Mouse (Mus musculus) stomach, embryonic 16.5 days (tissue): ENCODE results near the gene Ankrd24. TPM values are rescaled to one million over a fixed set of nuclear protein-coding genes. Genes with fewer than 3 reads are reported as not detected.
"Not testable (repeated sequence)": the region's sequence is repeated elsewhere in the genome, so short reads cannot be mapped to it uniquely, and the experiment has no call there.

Experiments used
- ATAC-seq: fragments of 200-750 bp; cut with Nextera tagmentation; 2 replicates; pipeline ENCODE4 v1.8.0; 2017; ENCODE audit warnings: moderate number of reproducible peaks, moderate TSS enrichment; ENCODE audit not compliant: insufficient read depth, low FRiP score
- H3K27ac ChIP-seq: fragments of 300-500 bp; sonication (generic); 2 replicates; pipeline ENCODE4 v1.5.1; 2014; ENCODE audit warnings: low read length
- H3K27me3 ChIP-seq: fragments of 300-500 bp; sonication (generic); 2 replicates; pipeline ENCODE4 v1.6.1; 2014; ENCODE audit warnings: low read length, control low read depth, mixed read lengths; ENCODE audit not compliant: control insufficient read depth, insufficient read depth
- H3K36me3 ChIP-seq: fragments of 300-500 bp; sonication (generic); 2 replicates; pipeline ENCODE4 v1.6.1; 2014; ENCODE audit warnings: low read length; ENCODE audit not compliant: control insufficient read depth, insufficient read depth
- H3K4me1 ChIP-seq: fragments of 300-500 bp; sonication (generic); 2 replicates; pipeline ENCODE4 v1.6.1; 2014; ENCODE audit warnings: low read length, control low read depth, mixed read lengths; ENCODE audit not compliant: control insufficient read depth, insufficient read depth
- H3K4me2 ChIP-seq: fragments of 300-500 bp; sonication (generic); 2 replicates; pipeline ENCODE4 v1.6.1; 2014; ENCODE audit warnings: low read depth, low read length, mixed read lengths
- H3K4me3 ChIP-seq: fragments of 300-500 bp; sonication (generic); replicated peaks from 2 replicates; pipeline ENCODE4 v1.5.1; 2014; ENCODE audit warnings: mild to moderate bottlenecking, low read length
- H3K9ac ChIP-seq: fragments of 300-500 bp; sonication (generic); 2 replicates; pipeline ENCODE4 v1.6.1; 2014; ENCODE audit warnings: low read length
- H3K9me3 ChIP-seq: fragments of 300-500 bp; sonication (generic); replicated peaks from 2 replicates; pipeline ENCODE4 v1.6.1; 2016; ENCODE audit warnings: low read length, control low read depth; ENCODE audit not compliant: control insufficient read depth
- WGBS: fragments of 180-500 bp; shearing (Covaris S2); extraction: QIAGEN DNeasy Blood & Tissue Kit; methylation state at CpG from one replicate; pipeline ENCODE4 v1.1.7; 2014; 5-methylcytosine and 5-hydroxymethylcytosine counted together
- polyA plus RNA-seq: library from polyadenylated mRNA; unstranded; fragments of >200 nt; fragmentation: Nextera tagmentation; extraction: Ambion mirVana; gene quantifications from 2 replicates; pipeline ENCODE4 v1.2.1, GENCODE M21; 2015

The Ankrd24 gene
- polyA plus RNA-seq, 1 experiment from 2014 or later: 11.1 TPM

DNA sequence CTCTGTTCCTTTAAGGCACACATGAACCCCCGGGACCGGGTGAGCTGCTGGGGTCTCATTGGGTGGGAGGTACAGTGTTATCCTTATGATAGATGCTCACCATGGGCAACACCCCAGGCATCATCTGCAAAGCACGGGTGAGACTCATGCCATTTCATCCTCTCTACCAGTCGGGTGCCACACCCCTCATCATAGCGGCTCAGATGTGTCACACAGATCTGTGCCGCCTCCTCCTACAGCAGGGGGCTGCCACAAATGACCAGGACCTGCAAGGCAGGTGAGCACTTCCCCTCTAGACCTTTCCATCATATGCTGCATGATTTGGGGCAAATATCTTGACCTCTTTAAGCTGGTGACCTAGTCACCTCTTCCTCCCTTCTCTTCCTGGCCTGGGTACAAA, 9.8 kb downstream of the Ankrd24 start:
- Histone ChIP-seq H3K4me1 (peaks cover 11% of the 10 kb centered on the region), H3K27ac (no peak overlapping the region), H3K4me2 (no peak overlapping the region), H3K9me3 (no peaks in the 10 kb centered on the region), H3K4me3 (no peak overlapping the region), H3K9ac (no peak overlapping the region), H3K36me3 (no peaks in the 10 kb centered on the region), H3K27me3 (no peaks in the 10 kb centered on the region)
- no peak for ATAC-seq
- 73% methylated on average over 6 of the region's 6 CpGs for WGBS

DNA sequence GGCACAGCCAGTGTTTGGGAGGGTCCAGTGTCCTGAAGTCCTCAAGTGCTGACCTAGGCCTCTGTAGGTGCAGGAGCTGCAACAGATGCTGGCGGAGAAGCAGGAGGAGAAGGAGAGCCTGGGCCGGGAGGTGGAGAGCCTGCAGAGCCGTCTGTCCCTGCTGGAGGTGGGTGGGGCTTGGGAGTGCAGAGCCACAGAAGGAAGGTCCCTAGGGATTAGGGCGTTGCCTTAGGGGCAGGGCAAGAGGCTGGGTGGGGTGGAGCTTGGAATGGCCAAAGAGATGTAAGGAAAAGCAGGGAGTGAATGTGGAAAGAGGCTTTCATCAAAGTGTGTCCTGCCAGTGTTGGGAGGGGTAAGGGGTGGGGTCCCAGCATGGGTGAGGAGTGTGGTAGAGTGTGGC, 12.5 kb downstream of the Ankrd24 start:
- H3K4me3 ChIP-seq: not testable (repeated sequence)

DNA sequence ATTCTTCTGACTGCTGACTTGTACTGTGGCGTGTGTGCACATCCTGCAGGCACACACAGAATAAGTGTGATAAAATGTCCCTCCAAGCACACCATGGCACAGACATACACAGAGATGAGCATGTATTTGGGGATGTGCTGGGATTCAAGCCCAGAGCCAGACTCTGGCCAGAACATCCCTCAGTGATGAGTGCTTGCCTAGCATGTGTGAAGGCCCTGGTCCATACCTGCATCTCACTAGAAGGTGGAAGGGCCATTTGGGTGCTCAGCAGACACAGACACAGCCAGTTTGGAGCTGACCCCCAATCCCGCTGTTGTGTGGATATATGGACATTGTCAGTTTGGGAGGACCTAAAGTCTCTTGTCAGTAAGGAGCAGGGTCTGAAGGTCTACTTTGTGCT, 13.2 kb downstream of the Ankrd24 start:
- WGBS: 90% methylated on average over 2 of the region's 2 CpGs
- no peak for ATAC-seq
- Histone ChIP-seq H3K9me3 (no peaks in the 10 kb centered on the region), H3K27ac (no peak overlapping the region), H3K9ac (no peak overlapping the region; the same call in 1 of the 2 replicates), H3K4me2 (no peak overlapping the region), H3K4me3 (no peak overlapping the region), H3K4me1 (peaks cover 17% of the 10 kb centered on the region), H3K36me3 (no peaks in the 10 kb centered on the region), H3K27me3 (no peaks in the 10 kb centered on the region)

More for the DNA sequence above, 12.5 kb downstream of the Ankrd24 start:
- not testable (repeated sequence) for H3K27ac ChIP-seq, H3K4me2 ChIP-seq, H3K27me3 ChIP-seq, H3K36me3 ChIP-seq, H3K9me3 ChIP-seq, ATAC-seq, H3K9ac ChIP-seq
- WGBS: 32% methylated on average over 4 of the region's 4 CpGs
- H3K4me1 ChIP-seq: peaks cover 17% of the 10 kb centered on the region

DNA sequence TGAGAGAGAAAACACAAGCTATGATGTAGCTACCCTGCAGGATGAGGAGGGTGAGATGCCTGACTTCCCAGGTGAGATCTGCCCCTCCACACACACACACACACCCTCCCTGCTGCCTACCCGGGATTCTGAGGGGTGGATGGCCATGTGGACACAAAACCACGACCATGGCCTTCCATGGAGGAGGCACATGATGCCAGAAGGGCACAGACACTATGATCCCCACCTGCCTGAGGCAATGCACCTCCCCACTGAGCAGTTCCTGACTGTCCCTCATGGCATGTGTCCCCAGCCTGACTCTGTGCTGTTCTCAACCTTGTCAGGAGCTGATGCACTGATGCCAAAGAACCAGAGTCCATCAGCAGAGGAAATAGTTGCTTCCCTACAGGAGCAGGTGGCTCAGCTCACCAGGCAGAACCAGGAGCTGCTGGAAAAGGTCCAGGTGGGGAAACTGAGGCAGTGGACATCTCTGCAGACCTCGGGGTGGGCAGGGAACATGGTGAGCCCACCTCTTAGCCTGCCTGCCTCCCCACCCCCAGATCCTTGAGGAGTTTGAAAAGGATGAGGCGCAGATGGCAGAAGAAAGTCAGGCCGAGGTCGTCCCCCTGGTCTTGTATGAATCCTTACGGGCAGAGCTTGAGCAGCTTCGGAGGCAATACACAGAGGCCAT, 13.8 kb downstream of the Ankrd24 start:
- Histone ChIP-seq H3K4me1 (peaks cover 17% of the 10 kb centered on the region), H3K27me3 (no peaks in the 10 kb centered on the region), H3K27ac (peak overlapping the region; percentile 98), H3K4me3 (peak overlapping the region; percentile 84), H3K9me3 (no peaks in the 10 kb centered on the region), H3K36me3 (no peaks in the 10 kb centered on the region), H3K9ac (peak overlapping the region; percentile 98), H3K4me2 (peak overlapping the region; percentile 91)
- no peak for ATAC-seq
- WGBS: 77% methylated on average over 8 of the region's 8 CpGs

DNA sequence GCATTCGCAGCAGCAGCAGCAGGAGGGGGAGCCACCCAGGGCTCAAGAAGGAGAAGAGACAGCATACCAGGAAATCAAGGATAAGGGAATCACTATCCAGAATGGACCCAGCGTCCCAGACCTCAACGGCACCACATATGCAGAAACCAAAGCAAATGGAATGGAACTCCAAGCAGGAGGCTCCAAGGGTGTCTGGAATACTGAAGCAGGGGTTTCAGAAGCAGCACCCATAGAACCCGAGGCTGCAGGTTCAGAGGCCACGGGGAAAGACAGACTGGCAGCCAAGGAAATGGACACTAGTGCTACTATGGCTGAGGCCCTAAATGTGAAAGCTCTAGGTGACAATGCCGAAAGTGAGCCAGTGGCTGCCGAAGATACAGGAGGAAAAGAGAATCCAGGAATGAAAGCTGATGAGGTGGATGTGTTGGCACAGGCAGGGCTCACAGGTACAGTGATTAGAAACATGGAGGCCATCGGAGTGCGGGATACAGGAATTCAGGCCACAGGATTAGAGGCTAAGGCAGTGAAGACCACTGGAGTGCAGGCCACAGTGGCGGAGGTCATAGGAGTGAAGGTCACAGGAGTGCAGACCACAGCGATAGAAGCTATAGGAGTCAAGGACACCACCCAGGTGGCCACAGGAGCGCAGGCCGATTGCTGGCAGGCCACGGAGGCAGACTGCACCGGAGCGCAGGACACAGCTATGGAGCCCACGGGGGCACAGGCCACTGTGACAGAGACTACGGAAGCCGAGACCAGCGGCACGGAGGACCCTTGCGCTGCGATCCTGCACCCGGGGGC, 14.5 kb downstream of the Ankrd24 start:
- Histone ChIP-seq H3K27me3 (no peaks in the 10 kb centered on the region), H3K9ac (peak overlapping the region; percentile 98), H3K4me1 (peaks cover 17% of the 10 kb centered on the region), H3K4me3 (peak overlapping the region; percentile 84), H3K36me3 (no peaks in the 10 kb centered on the region), H3K27ac (peak overlapping the region; percentile 98), H3K4me2 (peak overlapping the region; percentile 91), H3K9me3 (no peaks in the 10 kb centered on the region)
- WGBS: 17% methylated on average over 24 of the region's 24 CpGs
- ATAC-seq: no peak; the same call in 1 of the 2 replicates

DNA sequence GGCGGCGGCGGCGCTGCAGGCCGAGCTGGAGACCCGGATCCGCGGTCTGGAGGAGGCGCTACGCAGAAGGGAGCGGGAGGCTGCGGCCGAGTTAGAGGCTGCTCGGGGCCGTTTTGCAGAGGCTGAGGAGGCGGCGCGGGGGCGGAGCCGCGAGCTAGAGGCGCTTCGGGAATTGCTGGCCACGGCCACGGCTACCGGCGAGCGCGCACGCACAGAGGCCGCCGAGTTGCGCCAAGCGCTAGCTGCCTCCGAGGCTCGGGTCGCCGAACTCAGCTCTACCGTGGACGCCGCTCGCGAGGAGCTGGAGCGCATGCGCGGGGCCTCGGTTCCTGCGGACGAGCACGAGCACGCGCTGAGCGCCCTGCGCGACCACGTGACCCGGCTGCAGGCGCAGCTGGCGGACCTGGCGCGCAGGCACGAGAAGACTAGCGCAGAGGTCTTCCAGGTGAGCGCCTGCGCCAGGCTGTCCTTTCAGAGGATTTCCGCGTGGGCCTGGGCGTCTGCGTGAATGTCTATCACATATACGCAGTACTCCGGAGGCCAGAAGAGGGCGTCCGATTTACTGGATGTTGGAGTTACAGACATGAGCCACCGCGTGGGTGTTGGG, 15.2 kb downstream of the Ankrd24 start:
- Histone ChIP-seq H3K36me3 (no peaks in the 10 kb centered on the region), H3K27ac (peak overlapping the region; percentile 98), H3K9me3 (no peaks in the 10 kb centered on the region), H3K4me2 (peak overlapping the region; percentile 91), H3K4me3 (peak overlapping the region; percentile 84), H3K4me1 (peaks cover 17% of the 10 kb centered on the region), H3K9ac (peak overlapping the region; percentile 98), H3K27me3 (no peaks in the 10 kb centered on the region)
- ATAC-seq: peak; percentile 92
- under 1% methylated on average over 75 of the region's 75 CpGs for WGBS

DNA sequence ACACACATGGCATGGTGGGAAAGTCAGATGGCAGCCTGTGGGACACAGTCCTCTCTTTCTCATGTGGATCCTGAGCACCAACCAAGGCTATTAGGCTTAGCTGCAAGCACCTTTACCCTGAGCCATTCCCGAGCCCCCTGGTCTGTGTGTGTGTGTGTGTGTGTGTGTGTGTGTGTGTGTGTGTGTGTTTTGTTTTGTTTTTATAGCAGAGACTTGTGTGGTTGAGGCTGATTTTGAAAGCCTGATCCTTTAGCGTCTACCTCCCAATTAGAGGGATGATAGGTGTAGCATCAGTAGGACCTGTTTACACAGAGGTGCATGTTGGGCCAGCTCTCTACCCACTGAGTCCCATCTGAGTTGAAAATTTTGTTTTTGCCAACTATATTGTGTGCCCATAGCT, 15.8 kb downstream of the Ankrd24 start:
- Histone ChIP-seq H3K4me3 (peak overlapping the region; percentile 84), H3K9ac (peak overlapping the region; percentile 98), H3K27me3 (no peaks in the 10 kb centered on the region), H3K4me2 (peak overlapping the region; percentile 91), H3K36me3 (no peaks in the 10 kb centered on the region), H3K9me3 (no peaks in the 10 kb centered on the region), H3K4me1 (peaks cover 17% of the 10 kb centered on the region), H3K27ac (peak overlapping the region; percentile 98)
- ATAC-seq: no peak
- WGBS: 52% methylated on average over 2 of the region's 2 CpGs

DNA sequence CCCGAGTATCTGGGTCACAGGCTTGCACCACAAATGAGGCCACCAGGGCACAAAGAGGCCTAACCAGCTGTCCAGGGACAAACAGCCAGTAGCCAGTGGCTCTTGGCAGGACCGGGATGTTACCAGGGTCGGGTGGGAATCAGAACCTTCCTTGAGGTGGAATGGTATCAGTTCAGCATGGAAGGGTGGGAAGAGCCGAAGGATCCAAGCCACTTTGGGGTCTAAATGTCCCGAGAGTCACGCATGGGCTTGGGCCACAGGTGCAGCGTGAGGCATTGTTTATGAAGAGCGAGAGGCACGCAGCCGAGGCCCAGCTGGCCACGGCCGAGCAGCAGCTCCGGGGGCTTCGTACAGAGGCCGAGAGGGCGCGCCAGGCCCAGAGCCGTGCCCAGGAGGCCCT, 16.4 kb downstream of the Ankrd24 start:
- Histone ChIP-seq H3K27ac (no peak overlapping the region), H3K9ac (no peak overlapping the region), H3K4me3 (no peak overlapping the region), H3K36me3 (no peaks in the 10 kb centered on the region), H3K4me1 (peaks cover 17% of the 10 kb centered on the region), H3K4me2 (no peak overlapping the region), H3K9me3 (no peaks in the 10 kb centered on the region), H3K27me3 (no peaks in the 10 kb centered on the region)
- 91% methylated on average over 18 of the region's 18 CpGs for WGBS
- no peak for ATAC-seq

DNA sequence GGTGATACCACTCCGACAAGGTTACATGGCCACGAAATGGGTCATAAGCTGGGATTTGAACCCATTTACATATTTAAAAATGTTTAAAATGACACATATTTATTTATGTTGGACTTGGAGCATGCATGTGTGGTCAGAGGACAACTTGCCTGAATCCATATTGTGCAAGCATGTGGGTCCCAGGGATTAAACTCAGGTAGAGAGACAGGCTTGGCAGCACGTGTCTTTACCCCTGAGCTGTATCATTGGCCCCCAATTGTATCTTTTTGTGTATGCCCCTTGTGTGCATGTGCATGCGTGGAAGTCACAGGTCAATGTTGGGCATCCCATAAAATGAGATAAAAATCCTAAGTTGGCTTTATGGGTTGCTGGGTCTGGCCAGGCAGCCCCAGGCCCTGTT, 17.1 kb downstream of the Ankrd24 start:
- Histone ChIP-seq H3K27ac (no peak overlapping the region), H3K4me2 (no peak overlapping the region), H3K36me3 (0 out of 2 replicates have a peak, but pooled peaks cover 3% of the 10 kb centered on the region), H3K4me3 (no peak overlapping the region), H3K4me1 (peaks cover 17% of the 10 kb centered on the region), H3K27me3 (no peaks in the 10 kb centered on the region), H3K9me3 (no peaks in the 10 kb centered on the region), H3K9ac (no peak overlapping the region)
- ATAC-seq: no peak
- 92% methylated on average over 4 of the region's 4 CpGs for WGBS
